Mouse (Mus musculus): ENCODE data around the gene Dlst.

Gene Dlst

GRCm38 (mm10) chr12:85110698-85111592, at the start of gene Dlst, which contains the start of gene Prox2:
Gene Dlst (plus strand): TSS chr12:85110833.
Gene Prox2 (minus strand): TSS chr12:85110759.
- DNase-seq, result peak; percentile 91

- DNase-seq, result no peak
Observed at GRCm38 (mm10) chr12:85071043-85071442, 39.6 kb upstream of the Dlst start.

GRCm38 (mm10) chr12:85077100-85077499, 33.5 kb upstream of the Dlst start:
- DNase-seq, result no peak

- DNase-seq, result no peak
Observed at GRCm38 (mm10) chr12:85084257-85084656, 26.4 kb upstream of the Dlst start.

GRCm38 (mm10) chr12:85084941-85085340, 25.7 kb upstream of the Dlst start:
- DNase-seq, result no peak

- no peak for DNase-seq
Observed at GRCm38 (mm10) chr12:85087845-85088244, 22.8 kb upstream of the Dlst start.

- no peak for DNase-seq
Observed at GRCm38 (mm10) chr12:85091190-85091589, 19.4 kb upstream of the Dlst start.

GRCm38 (mm10) chr12:85092214-85092613, 18.4 kb upstream of the Dlst start:
- DNase-seq, result peak; percentile 83

- DNase-seq, result peak; percentile 62
Observed at GRCm38 (mm10) chr12:85094010-85094409, 16.6 kb upstream of the Dlst start.

GRCm38 (mm10) chr12:85094706-85095105, 15.9 kb upstream of the Dlst start:
- peak; percentile 10 for DNase-seq

GRCm38 (mm10) chr12:85095146-85095545, 15.5 kb upstream of the Dlst start:
- DNase-seq, result no peak

GRCm38 (mm10) chr12:85095859-85096258, 14.8 kb upstream of the Dlst start:
- no peak for DNase-seq

GRCm38 (mm10) chr12:85101001-85101400, 9.6 kb upstream of the Dlst start:
- no peak for DNase-seq

GRCm38 (mm10) chr12:85101521-85102106, 9.0 kb upstream of the Dlst start:
- no peak for DNase-seq

GRCm38 (mm10) chr12:85103096-85103495, 7.5 kb upstream of the Dlst start:
- DNase-seq, result no peak

GRCm38 (mm10) chr12:85104789-85105188, 5.8 kb upstream of the Dlst start:
- DNase-seq, result no peak

- no peak for DNase-seq
Observed at GRCm38 (mm10) chr12:85106292-85106691, 4.3 kb upstream of the Dlst start.

- no peak for DNase-seq
Observed at GRCm38 (mm10) chr12:85108643-85109042, 2.0 kb upstream of the Dlst start.

- no peak for DNase-seq
Observed at GRCm38 (mm10) chr12:85109426-85109825, 1.2 kb upstream of the Dlst start.

GRCm38 (mm10) chr12:85110011-85110697, 479 bp upstream of the Dlst start:
- DNase-seq, result peak; percentile 23

GRCm38 (mm10) chr12:85112550-85113251, 2.1 kb downstream of the Dlst start:
- DNase-seq, result no peak

GRCm38 (mm10) chr12:85113337-85113736, 2.7 kb downstream of the Dlst start:
- no peak for DNase-seq

- DNase-seq, result no peak
Observed at GRCm38 (mm10) chr12:85113917-85114316, 3.3 kb downstream of the Dlst start.
